Mouse (Mus musculus) forebrain, embryonic 11.5 days (tissue): ENCODE measurements around the gene Zfp277. TPM values are rescaled to one million over a fixed set of nuclear protein-coding genes. Genes with fewer than 3 reads are reported as not detected.

ENCODE experiments used
- ATAC-seq: fragments of 200-750 bp; cut with Nextera tagmentation; replicated peaks from 2 replicates; pipeline ENCODE4 v1.8.0; 2017; ENCODE audit warnings: moderate TSS enrichment; ENCODE audit not compliant: low FRiP score
- DNase-seq: peaks from one replicate; pipeline ENCODE4 v3.0.0-alpha.2; 2017; ENCODE audit warnings: low spot score
- H3K27ac ChIP-seq: fragments of 300-500 bp; sonication (generic); 2 replicates; pipeline ENCODE4 v1.5.1; 2014; ENCODE audit warnings: low read depth, low read length
- H3K27me3 ChIP-seq: fragments of 300-500 bp; sonication (generic); 2 replicates; pipeline ENCODE4 v1.6.1; 2014; ENCODE audit warnings: mild to moderate bottlenecking, low read length, mixed read lengths; ENCODE audit not compliant: control insufficient read depth, insufficient read depth
- H3K36me3 ChIP-seq: fragments of 300-500 bp; sonication (generic); 2 replicates; pipeline ENCODE4 v1.6.1; 2014; ENCODE audit warnings: mild to moderate bottlenecking, low read length, moderate library complexity, mixed read lengths; ENCODE audit not compliant: control insufficient read depth, insufficient read depth
- H3K4me1 ChIP-seq: fragments of 300-500 bp; sonication (generic); replicated peaks from 2 replicates; pipeline ENCODE4 v1.6.1; 2014; ENCODE audit warnings: low read length, mixed read lengths; ENCODE audit not compliant: control insufficient read depth, insufficient read depth
- H3K4me2 ChIP-seq: fragments of 300-500 bp; sonication (generic); 2 replicates; pipeline ENCODE4 v1.6.1; 2014; ENCODE audit warnings: low read depth, mild to moderate bottlenecking, low read length, moderate library complexity, mixed read lengths; ENCODE audit not compliant: severe bottlenecking
- H3K4me3 ChIP-seq: fragments of 300-500 bp; sonication (generic); 2 replicates; pipeline ENCODE4 v1.5.1; 2014; ENCODE audit warnings: low read depth, low read length
- H3K9ac ChIP-seq: fragments of 300-500 bp; sonication (generic); 2 replicates; pipeline ENCODE4 v1.6.1; 2014; ENCODE audit warnings: low read length
- H3K9me3 ChIP-seq: fragments of 300-500 bp; sonication (generic); 2 replicates; pipeline ENCODE4 v1.6.1; 2016; ENCODE audit warnings: low read length, mixed read lengths; ENCODE audit not compliant: control insufficient read depth
- WGBS: fragments of 180-500 bp; shearing (Covaris S2); extraction: QIAGEN DNeasy Blood & Tissue Kit; methylation state at CpG from one replicate; pipeline ENCODE4 v1.1.7; 2014; 5-methylcytosine and 5-hydroxymethylcytosine counted together
- polyA plus RNA-seq: library from polyadenylated mRNA; unstranded; fragments of >200 nt; fragmentation: Nextera tagmentation; extraction: Ambion mirVana; gene quantifications from 2 replicates; pipeline ENCODE4 v1.2.1, GENCODE M21; 2014

Gene Zfp277
- polyA plus RNA-seq, 1 experiment from 2014 or later, result 38.7 TPM

DNA sequence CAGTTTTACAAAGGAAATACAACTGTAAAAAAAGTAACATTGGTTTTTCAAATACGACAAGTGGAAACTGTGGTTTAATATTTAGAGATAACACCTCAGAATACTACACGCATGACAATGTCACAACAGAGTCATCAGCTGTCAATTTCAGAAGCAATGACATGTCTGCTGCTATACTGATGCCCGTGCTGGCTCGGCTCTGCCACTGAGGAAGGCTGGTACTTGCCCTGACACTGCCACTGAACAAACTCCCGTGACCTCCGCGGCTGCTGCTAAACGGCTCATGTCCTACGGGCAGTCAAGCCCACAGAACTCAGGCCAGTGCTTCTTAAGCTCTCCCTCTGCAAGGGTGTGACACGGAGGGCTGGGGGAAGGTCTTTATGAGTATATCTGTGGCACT lies 18.1 kb downstream of the Zfp277 start:
- Histone ChIP-seq H3K36me3 (no peaks in the 10 kb centered on the region), H3K27me3 (no peaks in the 10 kb centered on the region), H3K27ac (no peak overlapping the region), H3K9ac (no peak overlapping the region), H3K4me3 (no peak overlapping the region), H3K4me1 (0 out of 2 replicates have a peak, but pooled peaks cover 3% of the 10 kb centered on the region), H3K9me3 (no peaks in the 10 kb centered on the region), H3K4me2 (no peak overlapping the region)
- WGBS, result 85% methylated on average over 10 of the region's 10 CpGs
- DNase-seq (no peak), ATAC-seq (no peak)

DNA sequence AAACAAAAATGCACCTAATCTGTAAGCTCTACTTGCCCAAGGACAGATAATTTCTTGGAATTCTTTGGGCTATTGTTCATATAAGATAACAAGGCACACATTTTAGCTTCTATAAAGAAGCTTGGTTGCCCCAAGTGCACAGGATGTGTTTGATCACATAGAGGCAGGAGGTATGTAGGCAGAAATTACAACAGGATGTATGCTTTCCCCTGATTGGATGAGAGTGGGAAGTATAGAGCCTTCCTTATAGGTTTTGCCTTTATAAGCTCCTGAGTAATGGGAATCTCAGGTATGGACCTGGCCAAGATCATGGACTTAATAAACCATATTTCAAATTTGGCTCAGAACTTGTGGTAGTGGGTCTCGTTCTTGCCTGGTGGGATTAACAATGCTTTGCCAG lies 20.7 kb downstream of the Zfp277 start:
- WGBS, result 76% methylated on average over 1 of the region's 1 CpGs

DNA sequence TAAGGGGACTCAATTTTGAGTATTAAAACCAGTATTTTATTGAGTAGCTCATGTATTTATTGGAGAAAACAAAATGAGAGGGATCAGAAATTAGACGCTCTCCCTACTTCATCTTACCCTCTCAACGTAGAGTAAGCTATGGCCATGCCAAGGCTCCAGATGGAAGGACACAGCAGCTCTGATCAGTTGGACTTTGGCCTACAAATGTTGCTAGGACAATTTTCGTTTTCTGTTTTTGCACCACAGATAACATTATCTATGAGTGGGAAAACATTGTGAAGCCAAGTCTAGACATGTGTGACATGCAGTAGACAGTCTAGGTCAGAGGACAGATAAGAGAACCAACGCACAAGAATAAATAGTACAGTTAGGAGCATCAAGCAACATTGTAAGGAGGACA lies 28.4 kb downstream of the Zfp277 start:
- DNase-seq, result no peak
- Histone ChIP-seq H3K4me2 (no peak overlapping the region), H3K36me3 (no peaks in the 10 kb centered on the region), H3K9me3 (no peaks in the 10 kb centered on the region), H3K27me3 (no peaks in the 10 kb centered on the region), H3K4me3 (no peak overlapping the region), H3K27ac (no peak overlapping the region), H3K4me1 (peaks cover 3% of the 10 kb centered on the region; the same call in 1 of the 2 replicates), H3K9ac (no peak overlapping the region)
- 95% methylated on average over 4 of the region's 4 CpGs for WGBS
- no peak for ATAC-seq

More for the DNA sequence above, 20.7 kb downstream of the Zfp277 start:
- Histone ChIP-seq H3K36me3 (no peaks in the 10 kb centered on the region), H3K27ac (no peak overlapping the region), H3K9ac (no peak overlapping the region), H3K27me3 (no peaks in the 10 kb centered on the region), H3K4me1 (no peaks in the 10 kb centered on the region), H3K9me3 (no peaks in the 10 kb centered on the region), H3K4me2 (no peak overlapping the region), H3K4me3 (no peak overlapping the region)
- ATAC-seq (no peak), DNase-seq (no peak)

DNA sequence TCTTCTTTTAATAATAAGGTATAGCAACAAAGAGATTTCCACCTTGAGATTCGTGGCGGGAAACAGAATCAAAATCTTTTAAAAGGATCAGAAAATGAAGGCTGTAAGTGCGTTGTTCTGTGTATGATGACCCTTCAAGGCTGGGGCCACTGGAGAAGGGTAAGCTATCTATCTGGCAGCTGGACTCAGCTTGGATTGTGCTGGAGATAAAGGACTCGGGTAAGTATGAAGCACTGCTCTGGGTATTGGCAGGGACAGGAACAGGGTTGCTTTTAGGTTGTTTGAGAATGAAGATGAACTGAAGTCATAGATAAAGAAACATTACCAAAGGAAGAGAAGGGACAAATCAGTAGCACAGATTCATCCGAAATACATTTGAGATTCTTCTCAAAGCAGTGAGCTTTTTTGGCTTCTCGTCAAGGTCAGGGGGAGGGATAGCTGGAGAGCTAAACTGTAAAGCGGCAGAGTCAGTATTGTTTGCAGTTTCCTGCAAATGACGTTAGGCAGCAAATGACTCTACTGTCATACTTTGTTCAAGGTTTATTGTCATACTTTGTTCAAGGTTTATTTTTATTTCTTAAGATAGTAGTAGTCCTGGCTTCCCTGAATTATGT lies 30.3 kb downstream of the Zfp277 start:
- H3K4me1 ChIP-seq, result peaks cover 3% of the 10 kb centered on the region; the same call in 1 of the 2 replicates
- H3K27ac ChIP-seq, result no peak overlapping the region
- WGBS, result 79% methylated on average over 8 of the region's 8 CpGs
- H3K36me3 ChIP-seq, result no peaks in the 10 kb centered on the region
- H3K9ac ChIP-seq, result no peak overlapping the region
- ATAC-seq (no peak), DNase-seq (no peak)
- no peak overlapping the region for H3K4me2 ChIP-seq
- no peaks in the 10 kb centered on the region for H3K9me3 ChIP-seq
- H3K27me3 ChIP-seq, result no peaks in the 10 kb centered on the region
- no peak overlapping the region for H3K4me3 ChIP-seq

DNA sequence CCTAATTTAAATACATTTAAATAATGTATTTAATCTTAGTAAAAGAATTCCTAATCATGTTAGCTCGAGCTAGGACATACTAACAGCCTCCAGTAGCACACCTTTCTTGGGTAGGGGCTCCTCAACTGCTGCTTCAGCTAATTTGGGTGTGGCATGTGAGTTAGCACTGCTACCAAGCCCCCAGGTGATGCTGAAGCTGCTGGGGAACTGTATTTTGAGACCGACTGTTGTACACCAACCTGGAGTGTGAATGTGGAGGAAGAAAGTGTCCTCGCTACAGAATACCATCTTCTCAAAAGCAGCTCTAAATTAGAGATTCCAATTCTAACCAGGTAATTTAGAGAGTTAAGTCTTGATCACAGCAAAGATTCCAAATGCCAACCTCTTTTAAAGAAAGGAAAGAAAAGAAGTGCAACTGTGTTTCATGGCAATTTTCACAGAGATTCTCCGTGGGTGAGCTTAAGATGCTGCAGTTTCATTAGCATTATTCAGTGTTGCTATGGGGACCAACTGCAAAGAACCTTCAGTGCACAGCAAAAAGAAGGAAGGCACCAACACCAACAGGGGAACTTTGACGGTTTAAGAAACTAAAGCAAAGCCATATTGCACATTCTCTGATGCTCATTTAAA lies 30.9 kb downstream of the Zfp277 start:
- ATAC-seq (no peak), DNase-seq (no peak)
- Histone ChIP-seq H3K4me1 (peaks cover 3% of the 10 kb centered on the region; the same call in 1 of the 2 replicates), H3K27me3 (no peaks in the 10 kb centered on the region), H3K9me3 (no peaks in the 10 kb centered on the region), H3K9ac (no peak overlapping the region), H3K36me3 (no peaks in the 10 kb centered on the region), H3K4me2 (no peak overlapping the region), H3K27ac (no peak overlapping the region), H3K4me3 (no peak overlapping the region)
- WGBS, result 44% methylated on average over 5 of the region's 5 CpGs

DNA sequence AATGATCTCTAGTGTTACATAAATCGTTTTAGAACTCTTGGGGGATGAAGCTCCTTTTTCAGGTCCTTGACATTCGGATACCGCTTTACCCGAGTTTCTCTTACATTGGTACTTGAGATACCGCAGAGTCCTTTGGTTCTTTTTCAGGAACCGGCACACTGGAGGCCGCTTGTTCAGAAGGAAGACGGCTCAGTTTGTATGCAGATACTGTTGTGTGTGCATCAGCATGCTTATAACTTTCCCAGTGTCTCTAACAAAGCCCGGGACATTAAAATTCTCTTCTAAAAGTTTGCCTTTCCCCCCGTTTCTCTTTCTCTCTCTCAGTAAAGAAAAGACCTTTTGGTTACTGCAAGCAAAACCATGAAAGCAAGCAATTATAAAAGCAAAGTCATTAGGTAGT lies 45.9 kb downstream of the Zfp277 start:
- Histone ChIP-seq H3K4me1 (no peaks in the 10 kb centered on the region), H3K27me3 (no peaks in the 10 kb centered on the region), H3K9ac (no peak overlapping the region), H3K36me3 (no peaks in the 10 kb centered on the region), H3K27ac (no peak overlapping the region), H3K4me2 (no peak overlapping the region), H3K4me3 (no peak overlapping the region), H3K9me3 (no peaks in the 10 kb centered on the region; the same call in 1 of the 2 replicates)
- WGBS, result 84% methylated on average over 10 of the region's 10 CpGs
- DNase-seq, result no peak
- ATAC-seq, result no peak

DNA sequence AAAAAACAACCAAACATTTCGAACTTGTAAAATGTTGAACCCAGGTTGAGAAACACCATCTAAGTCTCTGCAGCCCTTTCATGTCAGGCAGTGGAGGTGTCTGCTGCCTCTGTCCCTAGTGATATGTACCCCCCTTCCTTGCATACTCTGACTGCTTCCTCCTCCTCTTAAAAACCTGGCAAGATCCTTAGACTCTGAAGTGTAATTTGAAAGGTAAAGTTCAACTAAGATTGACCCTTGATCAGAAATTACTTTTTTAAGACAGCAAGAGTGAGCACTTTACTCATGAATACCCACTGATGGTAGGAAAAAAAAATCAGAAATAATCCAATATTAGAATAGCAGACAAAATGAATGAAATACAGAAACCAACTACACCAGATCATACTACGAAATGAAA lies 46.3 kb downstream of the Zfp277 start:
- ATAC-seq (no peak), DNase-seq (no peak)
- Histone ChIP-seq H3K4me3 (no peak overlapping the region), H3K36me3 (no peaks in the 10 kb centered on the region), H3K9me3 (no peaks in the 10 kb centered on the region; the same call in 1 of the 2 replicates), H3K4me1 (no peaks in the 10 kb centered on the region), H3K27ac (no peak overlapping the region), H3K27me3 (no peaks in the 10 kb centered on the region), H3K4me2 (no peak overlapping the region), H3K9ac (no peak overlapping the region)
- 97% methylated on average over 2 of the region's 2 CpGs for whole genome bisulfite sequencing

DNA sequence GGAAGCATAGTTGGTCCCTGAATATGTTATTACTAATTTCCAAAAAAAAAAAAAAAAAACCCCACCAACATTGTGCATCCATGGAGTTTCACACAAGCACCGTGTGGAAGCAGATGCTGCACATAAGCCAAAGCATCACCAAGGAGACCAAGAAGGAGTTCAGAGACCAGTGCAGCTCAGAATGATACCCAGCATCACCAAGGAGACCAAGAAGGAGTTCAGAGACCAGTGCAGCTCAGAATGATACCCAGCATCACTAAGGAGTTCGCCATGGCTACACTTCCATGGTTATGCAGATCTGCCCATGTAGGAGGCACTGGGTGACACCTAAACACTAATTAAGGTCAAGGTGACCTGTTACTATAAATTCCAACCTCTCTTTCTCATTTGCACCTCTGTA lies 46.8 kb downstream of the Zfp277 start:
- Histone ChIP-seq H3K4me1 (no peaks in the 10 kb centered on the region), H3K36me3 (no peaks in the 10 kb centered on the region), H3K27ac (no peak overlapping the region), H3K27me3 (no peaks in the 10 kb centered on the region), H3K4me3 (no peak overlapping the region), H3K9ac (no peak overlapping the region), H3K9me3 (no peaks in the 10 kb centered on the region; the same call in 1 of the 2 replicates), H3K4me2 (no peak overlapping the region)
- ATAC-seq (no peak), DNase-seq (no peak)
- 88% methylated on average over 2 of the region's 2 CpGs for WGBS

DNA sequence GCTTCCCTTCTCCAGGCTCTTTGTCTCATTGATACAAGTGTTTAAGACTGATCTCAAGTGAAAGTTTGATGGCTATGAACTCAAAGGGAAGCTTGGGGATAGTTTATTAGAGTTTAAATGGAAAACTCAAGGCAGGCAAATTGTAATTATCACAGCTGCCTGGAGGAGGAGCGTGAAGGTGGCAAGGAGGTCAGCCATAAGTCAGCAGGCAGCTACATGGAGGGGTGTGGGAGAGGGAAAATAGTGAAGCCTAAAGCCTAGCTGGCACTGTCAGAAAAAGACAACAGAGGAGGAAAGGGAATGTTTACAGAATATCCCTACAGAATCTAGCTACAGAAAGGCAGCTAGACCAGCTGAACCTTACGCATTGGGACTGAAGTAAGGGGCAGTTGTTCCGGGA lies 52.8 kb downstream of the Zfp277 start:
- Histone ChIP-seq H3K9me3 (no peaks in the 10 kb centered on the region; the same call in 1 of the 2 replicates), H3K4me1 (no peaks in the 10 kb centered on the region), H3K36me3 (no peaks in the 10 kb centered on the region), H3K9ac (no peak overlapping the region), H3K27ac (no peak overlapping the region), H3K27me3 (no peaks in the 10 kb centered on the region), H3K4me2 (no peak overlapping the region), H3K4me3 (no peak overlapping the region)
- no peak for ATAC-seq
- WGBS, result 79% methylated on average over 3 of the region's 3 CpGs
- DNase-seq, result no peak
